8 mouse cellular contexts compared by ENCODE assay signal in the genomic region with DNA sequence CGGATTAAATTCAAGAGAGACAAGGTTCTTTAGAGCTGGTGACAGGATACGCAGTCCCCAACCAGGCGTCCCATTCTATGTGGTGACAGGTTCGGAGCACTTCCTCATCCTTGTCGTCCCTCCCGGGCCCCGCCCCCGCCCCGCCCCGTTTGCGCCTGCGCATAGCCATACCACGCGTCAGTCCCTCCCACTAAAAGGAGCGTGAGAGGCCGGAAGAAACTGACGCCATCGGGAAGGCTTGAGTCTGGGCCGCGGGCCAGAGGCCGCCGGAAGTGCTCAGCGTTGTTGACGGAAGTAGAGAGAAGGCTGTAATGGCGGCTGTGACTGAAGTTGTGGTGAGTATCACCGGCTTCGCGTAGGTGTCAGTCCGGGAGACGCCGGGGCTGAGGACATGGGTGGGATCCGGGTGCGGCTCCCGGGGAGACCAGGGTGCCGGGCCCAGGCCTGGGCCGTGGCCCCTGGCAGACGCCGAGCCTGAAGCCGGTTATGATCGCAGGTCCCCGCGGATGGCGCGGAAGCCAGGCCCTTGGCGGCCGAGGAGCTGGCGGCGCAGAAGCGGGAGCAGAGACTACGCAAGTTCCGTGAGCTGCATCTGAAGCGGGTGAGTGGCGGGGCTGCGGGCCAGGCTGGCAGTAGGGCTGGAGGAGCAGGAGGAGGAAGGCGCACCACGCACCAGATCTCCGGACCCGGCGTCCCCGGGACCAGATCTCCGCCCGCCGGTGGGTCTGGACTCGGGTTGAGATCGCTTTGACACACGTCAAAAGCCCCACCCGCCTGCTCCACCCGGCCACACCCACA. TPM values are rescaled to one million over a fixed set of nuclear protein-coding genes. Genes with fewer than 3 reads are reported as not detected.
DNase-seq lines count a peak whose midpoint lies in the region; ATAC-seq and TF ChIP-seq lines count a peak whose summit lies in the region.

TSS of gene Syf2 (plus strand) at position 215 of the 798 bp plus-strand sequence.

- DNase-seq in gastrocnemius, postnatal 10 days: peak; percentile 96
- DNase-seq in induced T-regulatory cell, adult 2 months (ENCODE audit: low read depth): peak; percentile 99
- peak; percentile 88 to 96 for DNase-seq in left cerebral cortex, adult 9 months (ENCODE audit: low spot score in 2 of 2)
- DNase-seq in right cerebral cortex, postnatal 14 days: peak; percentile 95
- peak; percentile 91 to 96 for DNase-seq in urinary bladder, postnatal 36 days (ENCODE audit: low spot score in 2 of 2)

- H3K4me1 ChIP-seq in cortical plate, adult 2 months (ENCODE audit: control insufficient read depth, insufficient read depth, low read length): peaks cover 3% of the 10 kb centered on the region

- ATAC-seq in activated CD4-positive, CD25-positive, alpha-beta regulatory T cell, adult 4 months: peak; percentile 82
- ATAC-seq in megakaryocyte progenitor cell, adult 5-6 weeks (replicated peaks; ENCODE audit: poor library complexity): peak; percentile 87

- no peak for TF ChIP-seq CTCF in cortical plate, adult 2 months (IDR thresholded peaks at IDR 0.05; ENCODE audit: extremely low read depth, insufficient read depth, low read length)

- H3K27ac ChIP-seq in cortical plate, adult 2 months (ENCODE audit: insufficient read depth, low read length): 0 out of 2 replicates have a peak within 1 kb of the TSS, but pooled peaks have one; percentile 66

- H3K4me3 ChIP-seq in cortical plate, adult 2 months (ENCODE audit: insufficient read depth, low read length): peak within 1 kb of the TSS; percentile 79

- TF ChIP-seq POLR2A in cortical plate, adult 2 months (IDR thresholded peaks at IDR 0.05; ENCODE audit: extremely low read depth, insufficient read depth, low read length): peak; percentile 76

RNA-seq across cellular contexts. Expression of gene Syf2, which starts in this region (rescaled TPM):
- 100 to 1,000 TPM; 188 to 213 TPM for polyA plus RNA-seq in activated CD4-positive, CD25-positive, alpha-beta regulatory T cell, adult 4 months (2017; shearing (Covaris generic))
- 79.4 and 83.8 TPM in 2 replicates for polyA plus RNA-seq in cortical plate, adult 2 months (2012; rRNA removed)
- total RNA-seq in gastrocnemius, postnatal 10 days (2021): 10 to 100 TPM; 43.5 to 43.7 TPM
- total RNA-seq in megakaryocyte progenitor cell, adult 5-6 weeks (2015): 50.4 and 58.9 TPM in 2 replicates
- 173 and 193 TPM in 2 replicates for total RNA-seq in megakaryocyte progenitor cell, adult 5-6 weeks (2017)

Comparison
In these comparisons a context has a peak if more than half of its experiments do, and no peak if none do; other contexts are left out.
1. Peak in every context shown above with its lines: DNase-seq, ATAC-seq, H3K4me3 ChIP-seq and H3K27ac ChIP-seq.